Mouse (Mus musculus): ENCODE measurements around the gene Pip5k1b.
"Not testable (repeated sequence)": the region's sequence is repeated elsewhere in the genome, so short reads cannot be mapped to it uniquely, and the experiment has no call there.

Pip5k1b gene

DNA sequence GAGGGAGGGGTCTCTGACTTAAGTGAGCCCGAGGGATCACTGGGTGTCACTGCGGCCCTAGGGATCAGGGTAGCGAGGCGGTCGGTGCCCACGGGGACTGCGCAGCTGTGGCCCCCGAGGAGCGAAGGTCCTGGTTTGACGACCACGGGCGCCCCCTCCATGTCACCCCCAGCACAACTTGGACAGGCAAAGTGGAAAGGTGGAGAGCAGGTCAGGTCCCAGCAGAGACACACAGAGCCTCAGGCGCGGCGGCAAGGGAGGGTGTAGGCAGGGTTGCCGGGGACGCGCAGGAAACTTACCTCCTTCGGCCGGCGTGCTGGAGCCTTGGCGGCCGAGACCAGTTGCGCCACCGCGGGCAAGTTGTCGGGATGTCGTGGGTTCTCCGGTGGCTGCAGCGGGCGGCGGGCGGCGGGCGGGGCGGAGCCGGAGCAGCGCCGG is at the start of gene Pip5k1b:
Pip5k1b (minus strand) TSS at position 407 of the 438 bp plus-strand sequence.
- peak; percentile 46 for DNase-seq

DNA sequence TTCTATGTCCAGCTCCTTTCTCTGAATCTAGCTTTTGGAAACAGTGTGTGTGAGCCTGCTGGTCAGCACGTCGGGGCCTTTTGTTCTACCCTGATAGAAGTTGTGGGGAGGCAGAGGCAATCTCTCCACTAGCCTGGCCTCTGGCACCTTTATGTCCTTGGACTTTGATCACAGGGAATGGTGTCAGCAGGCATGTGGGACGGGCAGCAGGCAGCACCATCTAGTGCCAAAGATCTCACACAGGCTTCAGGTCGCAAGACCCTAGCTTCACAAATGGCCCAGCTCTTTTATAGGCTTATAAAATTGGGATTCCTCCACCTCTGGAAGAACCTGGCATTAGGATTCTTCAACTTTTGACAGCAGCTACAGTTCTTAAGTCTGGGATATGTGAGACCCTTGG is 48.4 kb upstream of the Pip5k1b start:
- no peak for DNase-seq

DNA sequence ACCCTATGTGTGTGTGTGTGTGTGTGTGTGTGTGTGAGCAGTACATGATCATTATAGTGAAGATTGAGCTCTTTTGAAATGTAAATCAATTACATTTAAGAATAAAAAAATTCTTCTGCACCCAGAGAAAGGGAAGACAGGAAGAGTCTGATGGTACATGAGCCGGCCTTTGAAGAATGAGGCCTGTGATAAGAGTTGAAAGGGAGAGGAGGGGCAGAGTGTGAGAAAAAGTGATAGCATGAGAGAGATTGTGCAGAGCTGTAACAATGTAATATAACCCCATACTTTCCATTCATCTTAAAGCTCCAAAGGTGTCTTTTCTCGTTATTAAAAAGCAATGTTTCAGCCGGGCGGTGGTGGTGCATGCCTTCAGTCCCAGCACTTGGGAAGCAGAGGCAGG is 47.8 kb upstream of the Pip5k1b start:
- DNase-seq, result no peak

DNA sequence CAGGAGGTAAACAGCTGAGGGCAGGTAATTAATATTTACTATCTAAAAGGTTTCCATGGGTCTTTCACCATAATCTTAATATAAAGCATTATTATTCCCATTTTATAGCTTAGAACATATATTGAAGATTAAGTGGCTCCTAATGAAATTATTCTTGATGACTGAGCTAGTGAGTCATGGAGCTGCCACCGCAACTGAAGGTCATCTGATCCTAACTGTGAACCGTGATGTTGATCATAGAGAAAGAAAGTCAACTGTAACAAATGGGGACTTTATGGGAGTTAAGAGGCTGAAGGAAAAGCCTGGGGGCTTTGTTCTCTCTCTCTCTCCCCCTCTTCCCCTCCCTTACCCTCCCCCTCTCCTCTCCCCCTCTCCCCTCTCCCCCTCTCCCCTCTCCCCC is 31.1 kb upstream of the Pip5k1b start:
- DNase-seq, result no peak

DNA sequence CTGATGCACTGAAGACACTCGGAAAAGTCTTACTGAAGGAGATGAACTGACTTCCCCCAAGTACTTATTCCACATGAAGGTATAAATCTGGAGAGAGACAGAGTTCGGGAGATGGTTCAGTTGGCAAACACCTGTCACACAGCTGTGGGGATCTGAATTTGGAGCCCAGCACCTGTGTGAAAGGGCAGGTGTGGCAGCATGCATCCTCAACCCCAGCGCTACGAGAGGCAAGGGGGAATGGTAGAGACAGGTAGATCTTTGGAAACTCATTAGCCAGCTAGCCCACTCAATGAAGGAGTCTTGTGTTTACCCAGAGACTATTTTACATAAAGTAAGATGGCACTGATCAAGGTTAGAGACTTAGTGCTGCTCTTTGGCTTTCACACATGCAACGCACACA is 29.5 kb upstream of the Pip5k1b start:
- no peak for DNase-seq

DNA sequence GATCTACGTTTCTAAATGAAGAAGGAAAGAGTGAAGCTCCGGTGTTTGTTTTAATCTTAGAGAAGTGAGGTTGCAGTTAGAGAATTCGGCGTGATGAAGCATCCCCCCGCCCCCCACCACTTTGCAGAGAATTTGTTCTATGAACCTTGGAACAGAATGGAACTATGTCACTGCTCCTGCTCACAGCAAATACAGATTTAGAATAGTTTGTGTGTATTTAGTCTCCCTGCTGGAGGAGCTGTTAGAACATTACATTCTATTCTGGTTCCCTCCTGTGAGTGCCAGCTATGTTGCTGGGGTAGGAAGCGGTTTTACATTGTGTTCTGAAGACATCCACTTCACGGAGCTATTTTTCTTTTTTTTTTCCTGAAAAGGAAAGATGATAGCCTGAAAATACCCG is 28.3 kb upstream of the Pip5k1b start:
- no peak for DNase-seq

DNA sequence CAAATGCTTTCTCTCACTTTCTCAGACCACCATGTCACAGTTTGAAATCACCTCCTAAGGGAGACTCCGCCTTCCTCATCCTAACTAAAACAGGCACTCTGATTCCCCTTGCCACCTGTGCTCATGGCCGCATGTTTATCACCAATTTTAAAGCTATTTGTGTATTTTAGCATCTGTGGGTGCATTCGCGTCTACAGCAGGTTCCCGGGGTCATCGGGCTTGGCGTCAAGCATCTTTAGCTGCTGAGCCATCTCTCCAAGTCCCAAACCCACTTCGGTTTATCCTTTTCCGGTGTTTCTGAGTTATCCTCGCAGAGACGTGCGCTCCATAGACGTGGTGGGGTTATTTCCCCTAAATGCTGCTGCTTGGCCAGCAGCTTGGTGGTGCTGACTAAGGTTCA is 20.5 kb upstream of the Pip5k1b start:
- no peak for DNase-seq

DNA sequence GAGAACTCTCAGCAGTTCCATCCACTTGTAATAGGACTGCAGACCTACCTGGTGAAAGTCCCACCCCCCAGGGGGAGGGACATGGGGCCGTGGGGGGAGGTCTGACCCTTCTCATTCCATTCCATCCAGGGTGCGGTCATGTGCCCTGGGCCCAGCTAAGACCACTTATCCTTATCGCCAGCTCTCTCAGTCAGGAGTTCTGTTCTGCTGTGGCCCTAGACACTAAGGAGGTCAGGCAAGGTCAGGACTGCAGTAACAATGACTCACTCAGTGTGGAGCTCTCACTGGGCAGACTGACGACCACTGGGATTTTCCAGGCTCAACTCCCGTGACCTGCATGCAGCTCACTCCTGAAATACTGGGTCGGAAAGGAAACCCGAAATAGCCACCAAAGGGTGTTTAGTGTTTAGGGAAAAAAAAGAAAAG is 16.1 kb upstream of the Pip5k1b start:
- peak; percentile 42 for DNase-seq

DNA sequence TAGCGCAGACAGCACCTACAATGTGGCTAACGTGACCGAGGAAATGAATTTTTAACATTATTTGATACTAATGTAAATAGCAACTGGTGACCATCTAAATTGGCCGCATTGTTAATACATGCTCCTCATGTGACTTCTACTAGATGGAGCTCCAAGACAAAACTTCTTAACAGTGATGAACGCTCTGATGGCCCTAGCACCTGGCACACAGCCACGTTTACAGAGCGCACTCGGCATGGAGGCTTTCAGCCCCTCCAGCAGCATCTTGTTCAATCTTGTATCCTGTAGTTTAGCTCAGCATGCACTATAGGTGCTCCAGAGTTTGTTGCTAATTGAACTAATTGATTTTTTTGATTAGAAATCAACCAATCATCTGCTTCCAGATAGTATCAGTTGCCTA is 15.3 kb upstream of the Pip5k1b start:
- no peak for DNase-seq

DNA sequence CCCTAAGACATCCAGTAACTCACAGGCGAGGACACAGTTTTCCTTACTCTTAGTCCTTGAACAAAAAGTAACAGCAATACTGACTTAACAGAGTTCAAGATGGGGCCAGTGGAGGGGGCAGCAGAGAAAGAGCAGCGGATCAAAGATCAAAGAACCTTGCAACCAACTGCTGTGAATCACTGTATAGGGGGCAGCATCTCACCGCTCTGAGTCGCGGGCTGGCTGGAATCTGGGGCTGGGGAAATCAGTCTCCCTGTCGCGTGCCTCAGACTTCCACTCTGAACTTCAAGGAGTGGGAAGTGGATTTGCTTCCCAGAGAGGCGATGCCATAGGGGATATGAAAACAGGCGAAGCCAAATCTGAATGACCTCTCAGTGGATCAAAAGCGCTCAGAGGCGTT is 1.8 kb upstream of the Pip5k1b start:
- DNase-seq, result peak; percentile 28

DNA sequence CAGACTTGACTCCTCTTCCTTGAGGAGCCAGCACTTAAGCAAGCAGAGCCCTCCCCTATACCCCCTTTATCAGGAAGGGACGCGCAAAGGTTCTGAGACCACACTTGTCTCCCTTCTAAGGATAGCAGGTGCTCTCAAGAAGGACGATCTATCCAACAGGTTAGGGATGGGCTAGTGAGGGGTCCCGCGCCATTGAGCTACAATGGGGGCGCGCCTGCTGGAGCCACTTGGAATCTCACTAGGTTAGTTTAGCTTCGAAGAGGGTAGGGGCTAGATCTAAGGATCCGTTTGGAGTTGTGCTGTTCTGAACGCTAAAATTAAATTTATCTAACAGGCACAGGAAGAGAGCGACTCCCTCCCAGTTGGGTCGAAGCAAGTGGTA is 904 bp upstream of the Pip5k1b start:
- no peak for DNase-seq

DNA sequence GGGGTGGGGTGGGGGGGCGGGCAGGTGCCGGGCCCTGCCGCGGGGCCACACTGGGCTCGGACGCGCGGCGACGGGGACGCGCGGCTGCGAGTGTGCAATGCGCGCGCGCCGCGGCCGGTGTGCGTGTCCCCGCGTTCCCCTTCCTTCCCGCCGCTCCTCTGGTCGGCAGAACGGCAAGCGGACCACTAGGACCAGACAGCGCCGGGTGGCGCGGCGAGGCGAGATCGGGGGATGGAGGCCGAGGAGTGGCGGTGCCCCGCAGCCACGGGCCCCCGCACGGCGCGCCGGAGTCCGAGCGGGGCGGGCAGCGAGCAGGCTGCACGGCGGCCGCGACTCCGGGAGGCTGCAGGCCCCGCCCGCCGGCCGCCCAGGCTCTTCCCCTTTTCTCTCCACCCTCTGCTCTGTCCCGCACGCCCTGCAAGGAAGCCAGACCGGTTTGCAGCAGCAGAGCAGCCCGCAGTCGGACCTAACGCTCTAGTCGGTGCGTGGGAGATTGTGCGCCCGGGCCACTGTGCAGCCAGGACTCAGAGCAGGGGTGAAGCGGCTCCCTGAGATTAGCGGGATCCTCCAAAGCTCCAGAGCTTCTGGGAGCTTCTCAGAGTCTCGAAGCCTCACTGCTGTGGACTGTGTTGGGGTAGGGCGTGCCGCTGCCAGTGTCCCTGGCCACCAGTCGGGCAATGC is 372 bp upstream of the Pip5k1b start:
- peak; percentile 67 for DNase-seq

DNA sequence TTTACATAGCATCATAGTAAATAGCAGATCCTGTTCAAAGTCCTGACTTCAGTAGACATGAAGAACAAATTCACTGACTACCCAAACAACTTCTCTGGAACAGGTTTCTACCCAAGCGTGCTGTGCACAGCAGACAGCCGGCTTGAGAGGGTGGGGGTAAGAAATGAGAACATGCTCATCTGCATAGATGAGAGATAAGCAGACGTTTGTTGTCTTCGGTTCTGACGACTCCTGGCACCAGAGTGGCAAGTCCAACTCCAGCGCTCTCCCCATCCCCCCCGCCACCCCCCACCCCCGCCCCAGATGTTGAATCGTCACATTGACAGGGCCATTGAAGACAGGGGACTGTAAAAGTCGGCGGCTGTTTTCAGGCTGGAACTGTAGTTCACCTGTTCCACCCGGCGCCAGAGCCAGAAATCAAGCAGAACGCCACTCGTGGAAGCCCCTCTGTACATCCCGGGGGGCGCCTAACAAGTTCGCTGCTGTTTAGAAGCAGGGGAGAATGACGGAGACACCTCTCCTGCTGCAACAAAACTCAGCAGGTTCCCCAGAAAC is 684 bp downstream of the Pip5k1b start:
- DNase-seq, result no peak

DNA sequence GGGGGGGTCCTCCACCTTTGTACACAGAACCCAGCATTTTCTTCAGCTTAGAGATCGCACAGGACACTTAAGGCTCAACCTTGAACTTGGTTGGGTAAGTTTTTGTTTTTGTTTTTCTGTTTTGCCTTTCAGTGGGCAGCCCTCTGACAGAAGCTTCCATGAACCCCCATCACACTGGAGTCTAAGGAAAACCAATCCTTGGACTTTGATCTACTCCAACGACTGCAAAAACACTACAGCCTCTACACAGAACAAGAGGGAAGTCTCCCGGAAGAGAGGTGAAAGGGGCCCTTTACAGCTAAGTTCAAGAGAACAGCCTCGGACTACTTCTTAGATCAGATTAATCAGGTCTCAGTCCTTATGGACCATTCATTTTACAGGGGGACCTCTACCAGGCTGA is 1.2 kb downstream of the Pip5k1b start:
- no peak for DNase-seq

DNA sequence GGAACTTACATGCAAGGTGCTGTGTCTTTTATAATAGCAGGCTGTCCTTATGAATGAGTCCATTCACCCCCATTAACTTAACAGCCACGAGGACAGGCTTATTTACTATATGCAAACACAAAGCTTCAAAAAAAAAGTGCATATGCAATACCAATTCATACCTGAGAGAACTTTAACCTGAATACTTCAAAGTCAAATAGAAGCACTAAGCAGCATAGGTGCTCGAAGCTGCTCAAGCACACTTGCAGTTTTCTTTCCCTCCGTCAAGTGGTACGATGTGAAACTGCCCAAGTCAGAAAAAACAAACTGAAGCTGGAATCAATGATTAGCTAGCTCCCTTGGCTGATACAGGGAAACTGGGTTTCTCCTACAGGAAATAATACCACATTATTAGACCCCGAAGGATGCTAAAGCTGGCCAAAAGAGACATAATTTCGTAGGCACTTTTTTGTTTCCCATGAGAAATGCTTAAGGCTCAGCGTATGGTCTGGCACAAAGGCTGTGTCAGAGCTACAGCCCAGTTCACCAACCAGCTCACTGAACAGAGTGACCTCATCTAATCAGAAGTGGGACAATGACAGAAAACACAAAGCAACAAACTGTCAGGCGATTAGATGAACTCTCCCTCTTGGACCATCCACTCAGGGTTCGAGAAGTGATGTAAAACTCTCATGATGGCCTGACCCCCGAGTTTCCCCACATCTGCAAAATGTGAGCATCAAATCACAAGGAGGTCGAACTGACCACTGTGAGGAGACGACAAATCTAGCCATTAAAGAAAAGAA is 2.2 kb downstream of the Pip5k1b start:
- peak; percentile 10 for DNase-seq

DNA sequence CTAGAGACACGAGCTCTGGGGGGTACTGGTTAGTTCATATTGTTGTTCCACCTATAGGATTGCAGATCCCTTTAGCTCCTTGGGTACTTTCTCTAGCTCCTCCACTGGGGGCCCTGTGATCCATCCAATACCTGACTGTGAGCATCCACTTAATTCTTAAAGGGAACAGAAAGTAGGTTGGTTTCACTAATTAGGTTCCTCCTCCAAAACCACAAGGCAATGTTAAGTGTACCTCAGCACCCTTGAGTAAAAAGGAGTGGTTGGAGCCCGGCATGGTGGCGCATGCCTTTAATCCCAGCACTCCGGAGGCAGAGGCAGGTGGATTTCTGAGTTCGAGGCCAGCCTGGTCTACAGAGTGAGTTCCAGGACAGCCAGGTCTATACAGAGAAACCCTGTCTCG is 3.0 kb downstream of the Pip5k1b start:
- not testable (repeated sequence) for DNase-seq

DNA sequence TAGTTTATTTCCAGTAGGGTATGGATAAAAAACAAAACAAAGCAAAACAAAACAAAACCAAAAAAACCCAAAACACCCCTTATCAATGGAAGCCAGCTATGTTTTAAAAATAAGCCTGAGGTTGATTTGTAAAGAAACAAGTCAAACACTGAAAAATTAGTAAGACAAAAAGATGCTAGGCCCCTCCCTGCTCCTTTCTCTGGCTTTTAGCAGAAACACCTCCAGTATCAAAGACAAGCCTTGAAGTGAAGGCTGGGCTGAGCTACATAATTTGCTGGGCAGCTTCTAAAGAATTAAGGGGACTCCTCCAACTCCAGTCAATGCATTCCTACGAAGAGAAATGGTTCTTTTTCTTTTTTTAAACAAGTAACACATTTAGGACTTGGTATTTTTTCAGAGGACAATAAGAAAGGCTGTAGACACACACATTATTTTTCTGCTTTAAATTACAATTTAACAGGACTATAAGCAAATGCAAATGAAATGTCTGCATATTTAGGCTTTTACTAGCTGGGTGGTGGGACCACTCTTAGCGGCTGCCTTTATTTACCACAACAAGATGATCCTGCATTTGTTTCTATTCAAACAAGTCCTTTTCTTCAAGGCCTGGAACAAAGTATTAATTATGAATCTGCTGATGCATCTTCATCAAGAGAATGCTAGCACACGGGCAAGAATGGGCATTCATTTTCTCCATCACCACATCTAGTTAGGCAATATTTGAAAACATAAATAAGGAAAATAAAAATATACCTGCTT is 4.3 kb downstream of the Pip5k1b start:
- DNase-seq, result no peak

DNA sequence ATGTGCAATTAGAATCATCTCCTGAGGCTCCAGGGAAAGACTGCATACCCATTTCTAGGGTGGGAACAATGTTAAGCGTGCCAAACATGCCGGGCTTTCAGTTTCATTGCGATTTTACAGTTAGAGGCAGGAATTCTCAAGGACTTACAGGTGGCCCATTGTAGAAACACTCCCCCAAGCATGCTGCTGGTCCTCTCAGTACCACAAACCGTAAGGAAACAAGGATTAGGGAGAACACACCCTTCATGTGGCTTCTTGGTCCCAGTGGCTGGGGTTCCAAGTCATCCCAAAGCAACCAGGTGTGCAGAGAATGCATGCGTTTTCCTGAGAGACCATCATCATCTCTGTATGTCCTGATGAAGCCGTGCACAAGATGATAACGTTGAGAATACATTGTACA is 4.9 kb downstream of the Pip5k1b start:
- no peak for DNase-seq

DNA sequence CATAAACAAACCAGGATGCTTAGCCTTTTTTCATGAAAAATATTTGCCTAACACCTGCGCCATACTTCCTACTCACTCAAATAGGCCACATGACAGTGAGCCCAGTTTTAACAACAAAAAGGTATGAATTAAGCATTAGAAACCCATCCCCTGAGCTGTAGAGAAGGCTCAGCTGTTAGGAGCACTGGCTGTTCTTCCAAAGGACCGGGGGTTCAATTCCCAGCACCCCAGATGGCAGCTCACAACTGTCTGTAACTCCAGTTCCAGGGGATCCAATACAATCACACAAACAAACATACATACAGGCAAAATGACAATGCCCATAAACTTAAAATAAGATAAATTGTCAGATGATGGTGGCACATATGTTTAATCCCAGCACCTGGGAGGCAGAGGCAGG is 5.7 kb downstream of the Pip5k1b start:
- DNase-seq, result no peak

DNA sequence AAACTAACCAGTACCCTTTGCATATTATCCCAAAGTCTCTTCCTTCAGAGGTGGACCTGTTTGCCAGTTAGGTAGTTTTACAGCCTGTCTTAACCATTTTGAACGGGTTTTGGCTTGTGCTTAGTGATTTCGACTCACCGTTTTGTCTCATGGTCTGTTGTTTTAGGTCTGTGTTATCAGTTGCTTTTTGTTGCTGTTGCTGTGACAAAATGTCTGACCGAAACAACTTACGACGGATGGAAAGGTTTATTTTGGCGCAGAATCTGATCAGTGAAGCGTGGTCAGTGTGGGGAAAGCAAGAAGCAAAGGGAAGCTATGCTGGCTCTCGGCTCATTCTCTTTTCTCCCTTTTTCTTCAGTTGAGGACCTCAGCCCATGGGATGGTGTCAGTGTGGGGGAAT is 7.3 kb downstream of the Pip5k1b start:
- no peak for DNase-seq

DNA sequence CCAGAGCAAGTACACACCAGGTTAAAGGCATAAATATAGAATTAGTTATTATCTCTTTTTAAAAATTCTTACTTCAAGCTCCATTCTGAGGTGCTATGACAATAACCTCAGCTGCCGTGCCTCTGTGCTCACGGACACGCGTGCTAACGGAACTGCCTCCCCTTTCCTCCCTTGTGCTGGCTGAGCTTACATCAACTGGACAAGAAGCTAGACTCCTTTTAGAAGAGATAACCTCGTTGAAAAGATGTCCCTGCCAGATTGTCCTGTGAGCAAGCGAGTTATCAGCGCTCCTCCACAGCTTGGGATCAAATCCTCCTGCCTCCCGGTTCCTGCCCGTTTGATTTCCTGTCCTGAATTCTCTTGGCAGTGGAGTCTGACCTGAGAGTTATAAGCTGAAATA is 9.5 kb downstream of the Pip5k1b start:
- no peak for DNase-seq

DNA sequence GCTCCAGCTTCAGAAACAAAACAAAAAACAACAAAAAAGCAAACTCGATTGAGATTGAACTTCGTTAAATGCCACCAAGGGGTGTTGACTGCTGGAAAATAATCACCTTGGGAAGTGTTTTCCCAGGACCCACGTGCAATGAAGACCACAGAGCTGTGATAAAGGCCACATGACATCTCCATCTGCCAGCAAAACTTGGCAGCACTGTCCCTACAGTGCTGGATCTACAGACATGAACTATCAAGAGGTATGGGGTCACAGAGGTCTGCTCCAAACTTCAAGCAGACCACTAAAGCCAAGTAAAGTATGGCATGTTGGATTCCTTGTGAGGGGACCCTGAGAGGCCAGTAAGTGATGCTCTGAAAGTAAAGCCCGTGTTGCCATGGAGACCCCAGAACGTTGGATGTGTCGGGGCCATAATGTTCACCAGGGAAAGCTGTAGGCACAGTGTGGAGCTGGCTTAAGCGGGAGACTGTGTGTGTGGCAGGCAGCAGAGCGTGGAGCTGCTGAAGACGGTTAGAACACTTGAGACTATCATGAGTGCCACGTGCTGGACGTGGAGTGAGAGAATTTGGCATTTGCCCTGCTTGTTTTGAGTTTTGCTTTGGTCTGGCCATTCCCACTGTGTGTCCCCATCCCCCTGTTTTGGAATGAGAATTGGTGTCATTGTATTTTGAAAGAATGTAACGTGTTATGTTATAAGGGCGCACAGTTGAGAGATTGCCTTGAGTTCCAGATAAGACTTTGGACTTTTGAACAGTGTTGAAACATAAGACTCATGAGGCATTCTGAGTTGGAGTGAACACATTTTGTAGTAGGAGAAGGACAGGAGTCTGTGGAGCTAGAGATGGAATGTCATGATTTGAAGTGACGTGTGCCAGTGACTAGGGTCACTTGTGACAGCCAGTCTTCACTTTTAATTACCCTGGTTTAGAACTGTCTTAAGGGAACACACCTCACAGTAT is 12.0 kb downstream of the Pip5k1b start:
- DNase-seq, result peak; percentile 14

Data from lung, postnatal 14 days (tissue).